Mouse (Mus musculus) skeletal muscle tissue, adult 2 months (tissue): ENCODE results near the gene Fkbp3.
"Not testable (repeated sequence)": the region's sequence is repeated elsewhere in the genome, so short reads cannot be mapped to it uniquely, and the experiment has no call there.

Source experiments
- DNase-seq: peaks from one replicate; pipeline ENCODE4 v3.0.0-alpha.2; 2012; ENCODE audit warnings: low read depth, low spot score

The Fkbp3 gene

GRCm38 (mm10) chr12:65073611-65074178 is at the start of gene Fkbp3:
Gene Fkbp3 (minus strand): TSS chr12:65074007.
- peak; percentile 95 for DNase-seq

- DNase-seq = no peak
These were observed 45.6 kb upstream of the Fkbp3 start for GRCm38 (mm10) chr12:65119451-65119850.

GRCm38 (mm10) chr12:65118968-65119367 is 45.2 kb upstream of the Fkbp3 start:
- DNase-seq = no peak

- not testable (repeated sequence) for DNase-seq
These were observed 41.2 kb upstream of the Fkbp3 start for GRCm38 (mm10) chr12:65114978-65115377.

GRCm38 (mm10) chr12:65113925-65114324 is 40.1 kb upstream of the Fkbp3 start:
- no peak for DNase-seq

- DNase-seq = no peak
These were observed 39.0 kb upstream of the Fkbp3 start for GRCm38 (mm10) chr12:65112811-65113210.

GRCm38 (mm10) chr12:65111503-65111902 is 37.7 kb upstream of the Fkbp3 start:
- no peak for DNase-seq

GRCm38 (mm10) chr12:65108746-65109145 is 34.9 kb upstream of the Fkbp3 start:
- DNase-seq = no peak

- DNase-seq = no peak
These were observed 3.1 kb upstream of the Fkbp3 start for GRCm38 (mm10) chr12:65076906-65077305.

GRCm38 (mm10) chr12:65075733-65076310 is 2.0 kb upstream of the Fkbp3 start:
- no peak for DNase-seq

GRCm38 (mm10) chr12:65075085-65075732 is 1.4 kb upstream of the Fkbp3 start, which contains the start of gene Fancm:
Gene Fancm (plus strand): TSS chr12:65075603.
- peak; percentile 84 for DNase-seq

- DNase-seq = no peak
These were observed 844 bp upstream of the Fkbp3 start for GRCm38 (mm10) chr12:65074651-65075050.

GRCm38 (mm10) chr12:65072911-65073610 is 746 bp downstream of the Fkbp3 start:
- DNase-seq = no peak

- peak; percentile 16 for DNase-seq
These were observed 5.4 kb downstream of the Fkbp3 start for GRCm38 (mm10) chr12:65068409-65068808.

- no peak for DNase-seq
These were observed 7.6 kb downstream of the Fkbp3 start for GRCm38 (mm10) chr12:65066234-65066633.

GRCm38 (mm10) chr12:65065241-65065640 is 8.6 kb downstream of the Fkbp3 start:
- DNase-seq = no peak

GRCm38 (mm10) chr12:65061082-65061481 is 12.7 kb downstream of the Fkbp3 start:
- DNase-seq = no peak

- DNase-seq = no peak
These were observed 15.6 kb downstream of the Fkbp3 start for GRCm38 (mm10) chr12:65058203-65058602.

GRCm38 (mm10) chr12:65048799-65049198 is 25.0 kb downstream of the Fkbp3 start:
- DNase-seq = no peak

GRCm38 (mm10) chr12:65037546-65037937 is 36.3 kb downstream of the Fkbp3 start:
- no peak for DNase-seq

GRCm38 (mm10) chr12:65036892-65037545 is 36.8 kb downstream of the Fkbp3 start:
- DNase-seq = peak; percentile 3
